Mouse (Mus musculus) cerebellum, adult 2 months (tissue): ENCODE measurements around the gene Cox7a2.

ENCODE experiments used
- CTCF ChIP-seq: fragments of 200-500 bp; IDR thresholded peaks from 2 replicates; pipeline ENCODE4 v1.5.1; 2011; ENCODE audit warnings: low read depth, mild to moderate bottlenecking, control low read depth, low read length, moderate library complexity, borderline replicate concordance; ENCODE audit not compliant: insufficient read depth
- POLR2A ChIP-seq: fragments of 200-500 bp; IDR thresholded peaks from 2 replicates; pipeline ENCODE4 v1.6.1; 2011; ENCODE audit warnings: low read length, control low read depth, borderline replicate concordance; ENCODE audit not compliant: insufficient read depth

DNA sequence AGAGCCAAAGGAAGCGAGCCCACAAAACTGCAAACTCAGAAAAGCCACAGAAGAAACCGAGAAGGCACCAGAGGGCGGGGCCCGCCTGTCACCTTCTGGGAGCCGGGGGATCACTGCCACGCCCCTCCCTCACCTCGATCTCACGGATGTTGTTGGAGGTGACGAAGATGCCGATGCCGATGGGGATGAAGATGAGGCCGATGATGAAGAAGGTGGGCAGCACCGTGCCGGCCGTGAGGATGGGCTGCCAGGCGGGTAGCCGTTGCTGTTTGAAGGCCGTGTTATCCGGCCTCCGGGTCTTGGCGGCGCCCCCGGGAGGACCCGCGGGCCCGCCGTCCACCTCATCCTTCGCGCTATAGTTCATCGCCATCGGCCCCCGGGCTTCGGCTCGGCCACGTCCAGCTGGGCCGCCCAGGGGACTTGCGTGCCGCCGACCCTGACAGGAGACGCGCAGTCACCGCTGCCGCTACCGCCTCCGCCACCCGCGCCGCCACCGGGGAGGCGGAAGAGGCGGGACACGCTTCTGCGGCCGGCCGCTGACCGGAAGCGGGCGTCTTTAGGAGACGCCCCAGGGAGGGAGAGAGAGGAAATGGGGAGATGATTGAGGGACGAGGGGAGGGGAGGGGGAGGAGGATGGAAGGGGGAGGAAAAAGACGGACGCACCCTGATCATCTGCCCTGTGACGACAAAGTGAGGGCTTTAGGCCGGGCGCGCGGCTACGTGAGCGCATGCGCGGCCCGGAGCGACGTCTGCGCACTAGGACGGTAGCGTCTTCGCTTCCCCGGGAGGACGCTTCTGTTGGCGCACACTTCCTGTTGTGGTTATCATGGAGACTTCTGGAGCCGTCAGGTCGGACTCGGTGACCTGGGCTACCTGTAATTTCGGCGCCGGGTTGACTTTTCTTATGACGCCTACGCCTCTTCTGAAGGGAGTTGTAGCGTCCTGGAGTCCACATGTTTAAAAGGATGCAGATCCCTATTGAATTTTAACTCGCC is 33.5 kb upstream of the Cox7a2 start, which contains the start of gene Tmem30a:
- TF ChIP-seq POLR2A (peak; percentile 76), CTCF (no peak)
